Mouse (Mus musculus) hindbrain, postnatal 0 days (tissue): Measurements from ENCODE around the gene Gm30302. TPM values are rescaled to one million over a fixed set of nuclear protein-coding genes. Genes with fewer than 3 reads are reported as not detected.

Experiments
- ATAC-seq: fragments of 200-750 bp; cut with Nextera tagmentation; 2 replicates; pipeline ENCODE4 v1.8.0; 2017; ENCODE audit warnings: mild to moderate bottlenecking, moderate TSS enrichment, moderate library complexity
- DNase-seq: peaks from one replicate; pipeline ENCODE4 v3.0.0-alpha.2; 2015; ENCODE audit warnings: low spot score
- H3K27ac ChIP-seq: fragments of 300-500 bp; sonication (generic); 2 replicates; pipeline ENCODE4 v1.5.1; 2014; ENCODE audit warnings: mild to moderate bottlenecking
- H3K27me3 ChIP-seq: fragments of 300-500 bp; sonication (generic); 2 replicates; pipeline ENCODE4 v1.6.1; 2014; ENCODE audit warnings: low read length, mixed read lengths; ENCODE audit not compliant: insufficient read depth
- H3K36me3 ChIP-seq: fragments of 300-500 bp; sonication (generic); 2 replicates; pipeline ENCODE4 v1.6.1; 2014; ENCODE audit warnings: low read length, mixed read lengths; ENCODE audit not compliant: insufficient read depth
- H3K4me1 ChIP-seq: fragments of 300-500 bp; sonication (generic); 2 replicates; pipeline ENCODE4 v1.6.1; 2014; ENCODE audit warnings: antibody characterized with exemption, low read length, mixed read lengths; ENCODE audit not compliant: insufficient read depth
- H3K4me2 ChIP-seq: fragments of 300-500 bp; sonication (generic); 2 replicates; pipeline ENCODE4 v1.6.1; 2014; ENCODE audit warnings: low read depth, mild to moderate bottlenecking, low read length, moderate library complexity, mixed read lengths
- H3K4me3 ChIP-seq: fragments of 300-500 bp; sonication (generic); 2 replicates; pipeline ENCODE4 v1.5.1; 2014; ENCODE audit warnings: low read length
- H3K9ac ChIP-seq: fragments of 300-500 bp; sonication (generic); replicated peaks from 2 replicates; pipeline ENCODE4 v1.6.1; 2014; ENCODE audit warnings: mild to moderate bottlenecking, low read length, moderate library complexity, mixed read lengths
- H3K9me3 ChIP-seq: fragments of 300-500 bp; sonication (generic); 2 replicates; pipeline ENCODE4 v1.6.1; 2016; ENCODE audit warnings: low read length, mixed read lengths
- CTCF ChIP-seq: IDR thresholded peaks from 2 replicates; pipeline ENCODE4 v1.5.1; 2016; ENCODE audit warnings: antibody characterized with exemption, control low read depth, low read depth
- WGBS: fragments of 180-500 bp; shearing (Covaris S2); extraction: QIAGEN DNeasy Blood & Tissue Kit; methylation state at CpG from one replicate; pipeline ENCODE4 v1.1.7; 2014; 5-methylcytosine and 5-hydroxymethylcytosine counted together
- polyA plus RNA-seq: library from polyadenylated mRNA; unstranded; fragments of >200 nt; fragmentation: Nextera tagmentation; extraction: Ambion mirVana; gene quantifications from 2 replicates; pipeline ENCODE4 v1.2.1, GENCODE M21; 2015
- total RNA-seq: library from RNA; depleted of rRNA; stranded (reverse); fragments of >200 nt; gene quantifications from 2 replicates; pipeline ENCODE4 v1.2.3, GENCODE M21; 2014; rRNA removed

Gene Gm30302
- total and polyA plus RNA-seq, 2 experiments from 2014 or later, result not detected

- no peaks in the 10 kb centered on the region for H3K9me3 ChIP-seq
- no peak overlapping the region for H3K4me3 ChIP-seq
- WGBS, result 86% methylated on average over 9 of the region's 9 CpGs
- H3K9ac ChIP-seq, result no peak overlapping the region
- DNase-seq (no peak), ATAC-seq (no peak)
- TF ChIP-seq CTCF, result no peak
- no peak overlapping the region for H3K27ac ChIP-seq
- no peak overlapping the region for H3K4me2 ChIP-seq
- no peaks in the 10 kb centered on the region for H3K4me1 ChIP-seq
- H3K36me3 ChIP-seq, result no peaks in the 10 kb centered on the region
- H3K27me3 ChIP-seq, result no peaks in the 10 kb centered on the region
Observed at GRCm38 (mm10) chr13:49756591-49756990, 42.2 kb downstream of the Gm30302 start.

- DNase-seq, result no peak
- Histone ChIP-seq H3K4me2 (no peak overlapping the region), H3K27ac (no peak overlapping the region), H3K9ac (no peak overlapping the region), H3K27me3 (no peaks in the 10 kb centered on the region), H3K4me1 (no peaks in the 10 kb centered on the region), H3K36me3 (no peaks in the 10 kb centered on the region), H3K9me3 (no peaks in the 10 kb centered on the region), H3K4me3 (no peak overlapping the region)
- no peak for ATAC-seq
- TF ChIP-seq CTCF, result no peak
- 93% methylated on average over 16 of the region's 16 CpGs for WGBS
Observed at GRCm38 (mm10) chr13:49741285-49742040, 57.3 kb downstream of the Gm30302 start.

GRCm38 (mm10) chr13:49738011-49738410 is 60.8 kb downstream of the Gm30302 start:
- no peak for ATAC-seq
- H3K27ac ChIP-seq, result no peak overlapping the region
- WGBS, result 97% methylated on average over 2 of the region's 2 CpGs
- H3K4me2 ChIP-seq, result no peak overlapping the region
- H3K9ac ChIP-seq, result no peak overlapping the region
- DNase-seq, result no peak
- peaks cover 26% of the 10 kb centered on the region for H3K36me3 ChIP-seq
- H3K27me3 ChIP-seq, result no peaks in the 10 kb centered on the region
- no peak for TF ChIP-seq CTCF
- no peaks in the 10 kb centered on the region for H3K9me3 ChIP-seq
- H3K4me3 ChIP-seq, result no peak overlapping the region
- H3K4me1 ChIP-seq, result no peaks in the 10 kb centered on the region

GRCm38 (mm10) chr13:49736430-49736829 is 62.4 kb downstream of the Gm30302 start:
- Histone ChIP-seq H3K9me3 (no peaks in the 10 kb centered on the region), H3K4me2 (no peak overlapping the region), H3K36me3 (peaks cover 41% of the 10 kb centered on the region), H3K9ac (no peak overlapping the region), H3K4me1 (no peaks in the 10 kb centered on the region), H3K27me3 (no peaks in the 10 kb centered on the region), H3K27ac (no peak overlapping the region), H3K4me3 (no peak overlapping the region)
- no peak for ATAC-seq
- no peak for DNase-seq
- no peak for TF ChIP-seq CTCF
- WGBS, result 88% methylated on average over 2 of the region's 2 CpGs

Other genes with a start within 250 kb of the Gm30302 start
- gene Omd, start 216.5 kb downstream of the Gm30302 start, total RNA-seq, result 1.4 and 1.5 TPM in 2 replicates
- 1.4 and 2.0 TPM in 2 replicates for gene Omd, start 216.5 kb downstream of the Gm30302 start, polyA plus RNA-seq
- 6.9 and 9.4 TPM in 2 replicates for gene Ogn, start 191.0 kb downstream of the Gm30302 start, total RNA-seq
- gene Ogn, start 191.0 kb downstream of the Gm30302 start, polyA plus RNA-seq, result 14.5 and 14.9 TPM in 2 replicates
- 2.4 and 5.5 TPM in 2 replicates for gene Cenpp, start 146.2 kb downstream of the Gm30302 start, total RNA-seq
- gene Cenpp, start 146.2 kb downstream of the Gm30302 start, polyA plus RNA-seq, result 9.7 and 10.2 TPM in 2 replicates
- gene Nol8, start 145.9 kb downstream of the Gm30302 start, total RNA-seq, result 5.4 and 5.7 TPM in 2 replicates
- gene Nol8, start 145.9 kb downstream of the Gm30302 start, polyA plus RNA-seq, result 13.6 and 13.8 TPM in 2 replicates
- gene Iars, start 116.9 kb downstream of the Gm30302 start, total RNA-seq, result 29.2 and 45.5 TPM in 2 replicates
- 22.5 and 22.8 TPM in 2 replicates for gene Iars, start 116.9 kb downstream of the Gm30302 start, polyA plus RNA-seq